Mouse (Mus musculus) gastrocnemius, postnatal 4 days (tissue): Measurements from ENCODE around the gene Tmem129. TPM values are rescaled to one million over a fixed set of nuclear protein-coding genes. Genes with fewer than 3 reads are reported as not detected.
A peak's percentile ranks its signal among the peaks of the same experiment; 100 is the strongest.

ENCODE experiments used
- DNase-seq, 2 experiments: peaks; one replicate each; pipeline ENCODE4 v3.0.0; 2021 to 2022; ENCODE audit warnings: low spot score in 2 of 2, mixed read lengths in 2 of 2
- long read RNA-seq, 2 experiments: library from polyadenylated mRNA; stranded (forward); transcript quantifications; one replicate each; pipeline ENCODE4 v2.0.0; 2021
- total RNA-seq, 2 experiments: library from RNA; stranded (reverse); gene quantifications; 2 replicates each; pipeline ENCODE4 v1.2.3; 2021

The Tmem129 gene
- total RNA-seq: 10 to 100 TPM; 26.5 to 27.1 TPM
- long read RNA-seq, experiment 1, transcript Tmem129-203 (4 exons, 2,369 nt): minor isoform, 9 of 56 reads
- long read RNA-seq, experiment 1, transcript Tmem129-201 (4 exons, 2,828 nt): major isoform, 25 of 56 reads
- long read RNA-seq, experiment 1, partial matches to known transcripts: 6 of 56 reads
- long read RNA-seq, experiment 1, other reads (novel, unspliced or antisense): 16 of 56 reads
- long read RNA-seq, experiment 2, transcript Tmem129-203 (4 exons, 2,369 nt): minor isoform, 8 of 50 reads
- long read RNA-seq, experiment 2, transcript Tmem129-201 (4 exons, 2,828 nt): major isoform, 31 of 50 reads
- long read RNA-seq, experiment 2, partial matches to known transcripts: 3 of 50 reads
- long read RNA-seq, experiment 2, other reads (novel, unspliced or antisense): 8 of 50 reads

DNA sequence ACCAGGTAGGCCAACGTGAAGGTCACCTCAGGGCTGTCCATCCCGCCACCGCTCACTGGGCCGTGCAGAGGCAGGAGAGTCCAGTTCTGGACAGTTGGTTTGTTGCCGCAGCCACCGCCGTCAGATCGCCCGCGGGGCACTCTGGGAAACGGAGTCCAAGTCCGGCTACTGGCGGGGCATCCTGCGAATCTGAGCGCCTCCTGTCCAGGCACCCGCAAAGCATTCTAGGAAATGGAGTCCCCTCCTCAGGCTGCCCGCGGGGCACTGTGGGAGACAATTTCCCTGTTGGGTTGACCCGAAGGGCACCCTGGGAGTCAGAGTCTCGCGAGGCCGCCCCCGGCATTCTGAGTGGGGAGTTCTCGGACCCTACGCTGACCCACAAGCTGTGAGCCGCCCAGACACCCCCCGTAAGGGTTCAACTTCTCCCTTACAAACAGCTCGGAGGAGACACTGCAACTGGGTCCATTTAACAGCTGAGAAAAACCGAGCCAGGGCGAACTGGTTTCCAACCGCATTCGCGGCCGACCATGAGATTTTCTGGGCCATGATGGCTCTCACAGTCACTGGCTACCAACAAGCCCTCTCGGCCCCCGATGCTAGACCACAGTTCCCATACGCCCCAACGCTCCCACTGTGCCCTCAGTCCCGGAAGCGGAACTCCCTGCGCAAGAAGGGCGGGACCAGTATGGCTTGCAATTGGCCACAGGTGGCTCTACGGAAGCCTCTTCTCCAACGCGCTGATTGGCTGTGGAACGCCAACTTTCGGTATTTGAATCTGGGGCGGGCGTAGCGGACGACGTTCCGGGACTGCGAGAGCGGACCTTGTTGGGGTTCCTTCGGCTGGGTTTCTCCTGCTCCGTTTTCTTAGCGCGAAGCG, at the start of gene Tmem129, which contains the start of gene Tacc3:
TSS of gene Tmem129 (minus strand) at position 630 of the 877 bp plus-strand sequence.
TSS of gene Tacc3 (plus strand) at position 342 of the 877 bp plus-strand sequence.
- peak; percentile 89 to 96 for DNase-seq

DNA sequence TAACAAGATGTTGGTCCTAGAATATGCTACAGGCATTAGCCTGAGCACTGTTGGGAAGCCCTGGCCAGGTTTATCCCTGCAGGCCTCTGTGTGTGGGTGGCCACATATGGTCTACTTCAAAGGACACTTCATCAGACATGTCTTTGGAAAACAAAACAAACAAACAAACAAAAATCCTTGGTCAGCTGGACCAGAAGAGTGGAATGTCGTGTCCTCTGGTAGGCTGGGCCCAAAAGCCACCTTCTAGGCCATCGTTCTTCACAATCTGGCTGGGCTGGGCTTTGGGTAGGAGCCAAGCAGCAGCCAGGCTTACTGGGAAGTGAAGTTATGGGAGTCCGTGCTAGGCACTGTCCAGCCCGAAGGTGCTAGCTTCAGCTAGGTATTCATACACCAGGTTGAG, 48.9 kb upstream of the Tmem129 start:
- no peak for DNase-seq

DNA sequence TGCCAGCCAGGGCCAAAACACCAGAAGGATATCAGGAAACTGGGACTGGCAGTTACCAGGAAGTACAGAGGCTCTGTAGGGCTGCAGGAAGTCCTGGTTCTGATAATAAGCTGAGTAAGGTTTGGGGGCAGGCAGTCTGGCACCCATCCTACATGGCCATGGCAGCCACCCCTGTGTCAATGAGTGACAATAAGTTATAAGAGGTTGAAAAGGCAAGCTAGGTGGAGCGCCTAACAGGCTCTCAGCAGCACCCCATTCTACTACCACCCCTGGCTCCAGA, 48.1 kb upstream of the Tmem129 start:
- DNase-seq: no peak

DNA sequence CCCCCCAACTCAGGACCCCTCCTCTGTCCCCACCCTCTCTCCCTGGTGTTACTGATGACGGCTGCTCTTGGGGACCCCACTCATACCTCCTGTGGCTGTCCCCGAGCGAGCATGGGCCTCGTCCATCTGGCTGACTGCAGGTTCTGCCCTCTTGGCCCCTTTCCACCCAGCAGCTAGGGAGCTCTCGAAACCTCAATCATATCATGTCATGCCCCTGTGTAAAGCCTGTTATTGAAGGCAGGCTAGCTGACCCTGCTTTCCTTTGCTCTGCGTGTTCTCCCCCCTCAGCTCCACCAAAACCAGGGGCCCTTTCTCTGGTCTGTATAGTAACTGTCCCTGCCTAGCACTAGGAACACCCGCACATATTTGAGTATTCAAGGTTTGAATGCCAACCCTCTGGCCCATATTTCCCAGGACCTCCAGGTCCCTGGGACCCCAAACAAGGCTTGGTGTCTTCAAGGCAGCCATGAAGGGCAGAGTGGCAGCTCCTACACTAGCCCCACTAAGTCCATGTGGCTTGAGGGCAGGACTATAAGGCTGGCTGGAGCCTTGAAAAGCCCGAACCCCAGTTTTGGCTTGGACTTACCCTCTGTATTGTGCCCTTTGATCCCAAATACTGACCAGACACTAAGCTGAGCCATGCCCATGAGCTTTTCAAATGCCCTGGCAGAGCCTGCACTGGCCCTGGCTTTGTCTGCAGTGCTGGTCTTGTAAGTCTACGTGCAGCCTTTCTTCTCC, 47.6 kb upstream of the Tmem129 start:
- no peak for DNase-seq

DNA sequence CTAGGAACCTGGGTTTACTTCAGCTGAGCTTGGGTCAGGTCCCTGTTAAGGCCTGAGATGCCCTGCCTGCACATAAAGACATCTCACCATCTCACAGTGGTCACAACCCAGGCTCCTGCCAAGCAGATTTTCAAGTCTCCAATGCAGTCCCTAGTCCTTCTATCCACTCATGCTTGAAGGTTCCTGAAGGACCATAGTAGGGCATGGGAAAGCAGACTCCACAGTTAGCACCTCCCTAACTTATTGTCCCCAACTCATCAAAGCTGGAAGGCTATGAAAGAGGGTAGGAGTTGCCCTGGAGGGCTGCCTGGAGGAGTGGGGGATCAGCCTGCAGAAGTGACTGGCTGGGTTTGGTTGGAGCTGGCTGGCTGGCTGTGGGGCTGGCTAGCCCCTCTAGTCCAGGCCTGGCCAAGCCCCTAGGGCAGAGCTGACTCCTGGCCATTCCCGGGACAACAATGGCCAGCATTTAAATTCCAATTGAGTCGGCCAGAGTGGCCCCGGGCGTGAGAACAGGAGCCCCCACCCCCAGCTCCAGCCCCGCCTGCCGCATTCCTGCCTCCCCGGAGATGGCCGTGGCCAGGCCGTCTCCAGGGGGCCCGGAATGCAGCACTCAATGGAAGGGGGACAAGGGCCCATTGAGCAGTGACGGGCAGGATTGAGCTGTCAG, 46.9 kb upstream of the Tmem129 start:
- DNase-seq: no peak

DNA sequence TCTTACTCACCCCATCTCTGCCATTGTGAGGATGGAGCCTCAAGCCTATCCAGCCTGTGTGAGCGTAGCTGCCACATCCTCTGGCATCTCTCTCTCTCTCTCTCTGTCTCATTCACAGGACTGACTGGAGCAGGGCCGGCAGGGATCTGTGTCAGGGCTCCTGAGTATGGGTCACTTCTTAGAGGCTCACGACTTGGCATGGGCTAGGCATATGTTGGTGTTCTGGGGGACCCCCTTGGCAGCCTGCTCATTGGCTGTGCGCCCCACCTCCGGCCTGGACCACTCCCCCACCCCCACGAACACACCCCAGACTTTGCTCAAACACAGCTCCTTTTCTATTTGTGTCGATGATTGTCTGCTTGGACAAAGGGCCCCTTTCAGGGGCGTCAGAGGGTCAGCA, 45.8 kb upstream of the Tmem129 start:
- no peak for DNase-seq

DNA sequence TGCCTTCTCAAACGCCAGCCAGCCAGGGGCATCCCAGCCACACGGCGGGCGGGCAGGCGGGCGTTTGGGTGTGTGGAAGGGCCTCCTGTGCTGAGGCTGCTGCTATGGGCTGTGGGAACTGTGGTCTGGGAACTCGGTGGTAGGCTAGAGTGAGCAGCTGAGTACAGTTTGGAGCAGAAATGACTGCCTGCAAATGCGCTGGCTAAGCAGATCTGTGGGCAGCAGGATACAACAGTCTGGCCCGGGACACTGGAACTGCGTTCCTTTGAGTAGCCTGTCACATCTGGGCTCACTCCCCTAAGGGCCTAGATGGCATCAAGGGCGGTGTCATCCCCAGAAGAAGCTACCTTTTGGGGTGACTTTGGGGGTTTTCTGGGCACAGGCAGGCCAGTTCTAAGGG, 43.6 kb upstream of the Tmem129 start:
- no peak for DNase-seq

DNA sequence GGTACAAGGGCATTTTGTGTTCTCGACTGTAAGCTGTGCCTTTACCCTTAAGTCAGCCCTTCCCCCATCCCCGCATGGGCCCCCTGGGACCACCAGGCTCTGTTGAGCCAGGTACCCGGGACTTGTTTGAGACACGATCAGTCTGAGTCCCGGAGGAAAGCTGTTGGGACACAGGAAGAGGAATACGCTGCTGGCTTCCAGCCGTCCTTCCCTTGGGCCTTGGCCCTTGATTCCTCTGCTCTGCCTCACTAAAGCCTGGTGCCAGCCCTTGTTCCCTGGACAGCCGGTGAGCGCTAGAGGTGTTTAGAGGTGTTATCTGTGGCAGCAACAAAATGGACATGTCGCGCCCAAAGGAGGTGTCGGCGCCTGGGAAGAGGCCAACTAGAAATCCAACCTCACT, 41.8 kb upstream of the Tmem129 start:
- DNase-seq: no peak

DNA sequence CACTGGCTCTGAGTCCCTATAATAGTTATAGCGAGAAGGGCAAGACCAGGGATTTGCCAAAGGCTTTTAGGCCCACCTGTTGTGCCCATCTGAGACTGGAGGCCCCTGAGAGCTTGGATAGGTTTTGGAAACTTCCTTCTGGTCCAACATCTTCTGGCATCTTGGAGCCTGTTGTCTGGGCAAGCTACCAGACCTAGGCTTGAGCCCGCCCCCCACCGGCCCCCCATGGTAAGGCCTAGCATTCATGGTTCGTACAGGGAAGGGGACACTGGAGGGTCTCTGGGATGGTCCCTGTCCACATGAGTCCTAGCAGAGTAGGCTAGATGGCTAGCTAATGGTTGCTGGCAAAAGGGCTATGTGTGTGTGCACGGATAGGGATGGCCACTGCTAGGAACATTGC, 40.5 kb upstream of the Tmem129 start:
- DNase-seq: no peak

DNA sequence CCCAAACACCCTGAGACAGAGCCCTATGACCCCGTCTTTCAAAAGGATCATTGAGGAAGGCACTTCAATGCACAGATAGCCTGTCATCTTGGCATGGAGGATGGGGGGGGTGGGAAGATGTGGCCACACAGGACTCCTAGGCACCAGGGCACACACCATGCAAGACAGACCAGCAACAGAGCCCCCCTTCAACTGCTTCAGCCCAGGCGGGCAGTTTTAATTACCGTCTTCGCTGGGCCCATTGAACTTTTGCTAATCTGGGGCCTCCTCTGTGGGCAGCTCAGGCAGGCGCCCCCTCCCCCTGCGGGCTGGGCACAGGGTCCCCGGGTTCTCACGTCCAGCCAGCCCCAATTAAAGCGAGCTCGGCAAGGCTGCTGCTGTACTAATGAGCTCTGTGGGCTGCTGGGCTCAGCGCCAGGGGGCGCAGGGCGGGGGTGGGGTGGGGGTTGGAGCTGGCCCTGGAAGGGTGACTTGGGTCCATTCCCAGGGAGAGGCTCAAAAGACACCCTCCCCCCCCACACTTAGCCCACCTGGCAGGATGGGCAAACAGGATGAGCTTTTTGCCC, 39.8 kb upstream of the Tmem129 start:
- no peak for DNase-seq

DNA sequence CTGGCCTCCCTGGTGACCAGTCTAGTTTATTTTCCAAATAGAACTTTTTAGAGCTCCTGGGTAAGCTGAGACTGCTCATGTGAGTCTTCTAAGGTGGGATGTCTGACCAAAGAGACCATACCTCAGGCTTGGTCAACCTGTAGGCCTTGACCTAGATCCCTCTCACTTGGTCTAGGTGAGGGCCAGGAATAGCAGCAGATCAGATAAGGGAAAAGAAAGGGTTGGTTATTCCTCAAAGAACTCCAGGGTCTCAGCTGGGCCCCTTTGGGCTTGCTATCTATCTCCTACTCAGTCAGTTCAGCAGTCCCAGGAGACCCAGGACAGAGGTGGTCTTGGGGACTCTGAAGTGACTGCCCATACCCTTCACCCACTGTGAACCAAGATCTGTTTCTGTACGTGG, 39.3 kb upstream of the Tmem129 start:
- DNase-seq: no peak

DNA sequence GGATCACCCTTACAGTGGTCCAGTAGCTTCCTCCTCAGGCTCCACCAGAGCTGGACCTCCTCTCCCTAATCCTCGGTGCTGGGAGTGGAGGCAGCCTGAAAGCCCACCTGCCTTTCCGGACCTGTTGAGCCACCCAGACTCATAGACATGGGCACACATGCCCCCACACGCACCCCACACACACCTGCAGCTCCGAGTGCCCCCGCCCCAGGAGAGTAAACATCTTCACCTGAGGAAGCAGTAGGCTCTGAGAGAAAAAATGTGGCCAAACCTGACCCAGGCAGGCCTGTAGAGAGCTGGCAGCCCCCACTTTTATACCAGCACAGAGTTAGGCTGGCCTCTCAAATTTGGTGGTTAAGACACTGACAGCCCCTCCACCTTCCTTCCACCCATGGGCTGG, 38.2 kb upstream of the Tmem129 start:
- no peak for DNase-seq

DNA sequence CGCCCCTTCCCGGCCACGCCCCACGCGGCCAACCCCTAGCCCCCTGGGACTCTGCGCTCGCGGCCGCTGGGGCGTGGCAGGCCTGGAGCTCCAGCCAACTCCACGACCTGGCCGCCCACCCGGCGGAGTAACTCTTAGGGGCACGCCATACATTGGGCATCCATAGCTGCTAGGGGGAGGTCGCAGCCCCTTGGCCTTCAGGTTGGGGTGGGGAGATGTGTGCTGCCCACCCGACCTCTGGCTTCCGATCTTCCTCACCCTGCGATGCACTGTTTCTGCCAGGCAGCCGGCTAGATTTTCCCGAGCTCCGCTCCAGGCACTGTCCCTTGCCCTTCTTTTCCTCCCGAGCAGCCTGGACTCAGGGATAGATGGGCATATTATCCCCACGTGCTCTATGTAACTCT, 37.5 kb upstream of the Tmem129 start:
- peak in 1 of 2 experiments; percentile 37 for DNase-seq

DNA sequence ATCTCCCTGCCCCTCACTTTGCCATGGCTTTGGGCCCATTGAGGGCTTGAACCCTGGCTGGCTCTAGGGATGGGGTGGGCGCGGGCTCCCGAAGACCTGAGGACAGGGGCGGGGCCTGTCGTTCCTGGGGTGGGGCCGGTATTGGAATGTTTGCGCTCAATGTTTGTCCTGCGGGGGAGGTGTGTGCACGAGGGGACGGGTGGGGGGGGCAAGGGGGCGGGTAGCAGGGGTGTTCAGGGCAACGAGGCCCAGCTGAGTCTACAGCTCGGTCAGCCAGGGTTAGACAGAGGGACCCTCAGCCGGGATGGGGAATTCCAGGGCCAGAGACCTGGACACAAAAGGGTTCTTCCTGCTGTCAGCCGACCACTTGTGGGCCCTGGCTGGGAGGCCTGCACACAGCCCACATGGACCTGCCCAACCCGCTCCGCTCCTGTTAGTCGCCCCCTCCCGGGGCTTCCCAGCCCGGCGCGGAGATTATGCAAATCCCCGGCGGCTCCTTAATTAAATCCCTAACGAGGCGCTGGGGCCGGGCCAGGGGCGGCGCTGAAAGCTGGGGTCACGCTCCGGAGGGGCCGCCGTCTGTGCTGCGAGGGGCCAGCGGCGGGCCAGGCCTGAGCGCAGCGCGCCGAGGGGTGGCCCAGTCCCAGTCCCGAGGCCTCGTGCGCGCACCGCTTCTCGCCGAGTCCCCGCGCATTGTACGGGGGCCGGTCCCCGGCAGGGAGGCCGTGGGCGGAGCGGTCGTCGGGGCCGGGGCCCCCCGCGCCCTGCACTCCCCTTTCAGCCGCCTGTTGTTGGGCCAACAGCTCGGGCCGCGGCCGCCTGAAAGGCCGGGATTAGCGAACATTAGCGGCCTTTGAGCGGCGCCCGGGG, 36.9 kb upstream of the Tmem129 start:
- DNase-seq: peak in 1 of 2 experiments; percentile 47

DNA sequence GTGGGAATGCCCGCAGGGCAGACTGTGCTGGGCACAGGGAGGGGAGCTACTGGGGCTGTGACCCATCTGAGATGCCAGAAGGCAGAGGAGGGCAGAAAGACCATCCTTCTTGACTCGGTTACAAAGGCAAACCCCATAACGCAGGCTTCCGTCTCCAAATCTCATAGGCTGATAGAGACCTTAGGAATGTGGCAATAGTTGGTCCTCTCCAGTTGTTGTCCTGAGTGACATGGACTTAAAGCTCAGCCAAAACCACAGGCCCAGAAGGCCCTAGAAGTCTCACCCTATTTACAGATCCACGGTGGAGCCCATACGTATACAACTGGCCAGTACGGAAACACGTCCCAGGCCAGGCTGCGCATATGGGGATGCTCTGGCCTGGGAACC, 36.2 kb upstream of the Tmem129 start:
- DNase-seq: no peak

DNA sequence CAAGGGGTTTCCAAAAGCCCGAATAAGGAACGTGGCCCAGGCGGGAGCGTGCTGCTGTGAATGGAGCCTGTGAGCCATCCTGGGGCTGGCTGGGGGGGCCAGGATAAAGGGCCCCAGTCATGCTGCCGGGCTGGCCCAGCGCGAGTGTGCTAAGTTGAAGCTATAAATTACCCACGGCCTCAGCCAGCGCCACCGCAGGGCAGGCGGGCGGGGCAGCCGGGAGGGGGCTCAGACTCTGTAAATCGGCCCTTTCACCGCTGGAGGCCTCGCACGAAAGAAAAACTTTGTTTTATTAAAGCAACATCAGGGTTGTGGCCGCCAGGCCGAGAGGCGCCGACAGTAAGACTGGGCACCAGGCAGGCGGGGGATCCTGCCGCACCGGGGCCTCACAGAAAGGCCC, 34.2 kb upstream of the Tmem129 start:
- DNase-seq: peak in 1 of 2 experiments; percentile 38

DNA sequence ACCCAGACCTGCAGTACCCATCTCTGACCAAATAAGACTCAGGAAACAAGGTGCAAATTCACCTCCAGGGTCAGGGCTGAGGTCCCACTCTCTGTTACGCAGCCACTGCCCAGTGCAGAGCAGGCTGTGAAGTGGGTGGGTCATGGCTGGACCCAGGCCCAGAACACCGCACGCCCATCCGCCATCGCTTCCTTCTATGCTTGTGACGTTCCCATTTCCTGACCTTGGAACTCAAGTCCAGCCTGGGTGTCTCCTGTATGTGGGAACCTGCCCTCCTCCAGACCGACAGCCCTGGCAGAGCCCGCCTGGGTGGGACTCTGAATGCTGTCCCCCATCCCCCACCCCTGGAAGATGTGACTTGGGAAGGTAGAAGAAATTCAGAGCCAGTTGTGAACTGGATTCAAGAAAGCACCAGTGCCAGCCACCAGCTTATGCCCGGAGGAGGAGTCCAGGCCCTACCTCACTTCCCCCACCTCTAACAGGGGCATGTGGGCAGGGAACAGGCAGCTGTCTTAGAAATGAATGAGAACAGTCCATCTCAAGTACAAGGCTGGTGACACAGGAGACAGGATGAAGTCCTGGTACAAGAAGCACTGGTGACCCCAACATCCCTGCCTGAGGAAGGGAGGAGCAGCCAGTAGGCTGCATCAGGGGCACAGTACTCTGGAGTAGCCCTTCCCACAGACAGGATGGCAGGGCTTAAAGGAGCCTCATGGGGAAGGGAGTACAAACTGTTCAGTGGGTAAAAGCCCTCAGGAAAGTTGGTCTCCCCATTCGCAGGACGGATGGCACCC, 31.8 kb upstream of the Tmem129 start:
- DNase-seq: no peak

DNA sequence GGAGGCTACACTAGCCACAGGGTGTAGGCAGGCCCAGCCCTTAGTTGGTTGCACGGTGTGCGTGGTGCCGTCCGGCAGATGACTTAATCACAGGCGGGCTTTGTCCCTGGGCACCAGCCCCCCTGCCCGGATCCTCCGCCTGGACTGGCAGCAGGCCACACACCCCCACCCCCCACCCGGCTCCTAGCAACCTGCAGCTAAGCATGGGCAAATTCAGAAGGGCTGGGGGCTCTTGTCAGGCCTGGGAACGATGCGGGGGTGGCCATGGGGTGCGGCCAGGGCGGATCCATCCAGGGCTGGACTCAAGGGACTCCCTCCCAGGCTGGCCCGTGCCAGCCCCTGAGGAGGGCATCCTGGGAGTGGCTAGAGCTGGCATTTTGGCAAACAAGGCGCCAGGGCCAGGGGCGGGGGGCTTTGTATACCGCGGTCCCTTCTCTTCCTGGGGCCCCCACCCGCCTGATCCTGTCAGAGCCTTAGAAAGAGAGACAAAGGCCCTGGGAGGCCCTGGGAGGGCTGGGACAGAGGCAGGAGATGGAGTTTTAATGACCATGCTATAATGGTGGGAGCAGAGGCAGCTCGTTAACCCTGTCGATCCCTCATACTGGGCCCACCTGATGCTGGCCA, 31.1 kb upstream of the Tmem129 start:
- DNase-seq: no peak
